7 mouse cellular contexts compared by ENCODE assay signal in the genomic region with DNA sequence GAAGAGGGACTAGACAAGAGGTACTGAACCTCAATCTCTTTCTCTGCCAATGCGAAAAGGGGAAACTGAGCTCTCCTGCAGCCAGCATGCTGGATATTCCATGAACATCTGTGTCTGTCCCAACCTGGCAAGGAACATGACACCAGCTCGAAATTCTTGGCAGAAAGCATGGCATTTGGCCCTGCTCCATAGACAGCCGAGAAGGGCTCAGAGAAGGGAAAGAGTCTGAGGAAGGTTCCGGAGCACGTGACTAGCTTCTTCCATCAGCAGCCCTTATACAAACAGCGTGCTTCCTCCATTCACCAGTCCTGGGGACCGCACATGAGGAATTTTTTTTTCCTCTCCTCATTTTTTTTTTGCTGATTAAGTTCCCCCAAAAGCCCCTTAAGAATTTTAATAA. TPM values are rescaled to one million over a fixed set of nuclear protein-coding genes. Genes with fewer than 3 reads are reported as not detected.
DNase-seq lines count a peak whose midpoint lies in the region; ATAC-seq and TF ChIP-seq lines count a peak whose summit lies in the region.

No protein-coding gene starts in this region.

- no peak for TF ChIP-seq CTCF in kidney, adult 2 months (conservative IDR thresholded peaks at IDR 0.05; ENCODE audit: insufficient read depth, insufficient read length, low read depth, low read length)
- TF ChIP-seq CTCF in C2C12 (IDR thresholded peaks at IDR 0.05; ENCODE audit: control insufficient read depth, insufficient read depth, insufficient read length), result no peak
- TF ChIP-seq CTCF in heart, postnatal 0 days (IDR thresholded peaks at IDR 0.05; ENCODE audit: low read depth), result no peak

- WGBS in kidney, adult 2 months, result 46% methylated on average over 7 of the region's 7 CpGs
- WGBS in heart, postnatal 0 days, result 37% methylated on average over 7 of the region's 7 CpGs

- H3K4me2 ChIP-seq in heart, postnatal 0 days (ENCODE audit: low read depth, low read length), result no peak overlapping the region

- no peak for TF ChIP-seq POLR2A in kidney, adult 2 months (IDR thresholded peaks at IDR 0.05; ENCODE audit: low read depth, low read length)

- no peak for TF ChIP-seq EP300 in heart, postnatal 0 days (IDR thresholded peaks at IDR 0.05; ENCODE audit: low read depth)

- no peaks in the 10 kb centered on the region for H3K9me3 ChIP-seq in heart, postnatal 0 days (replicated peaks; ENCODE audit: control insufficient read depth, low read length)

- peak; percentile 44 for DNase-seq in kidney, adult 2 months
- no peak for DNase-seq in kidney, adult 9 months
- DNase-seq in adrenal gland, postnatal 36 days, result peak; percentile 49 to 51
- peak; percentile 28 for DNase-seq in heart, postnatal 0 days (ENCODE audit: low spot score)
- DNase-seq in layer of hippocampus, postnatal 25 days (ENCODE audit: extremely low spot score in 1 of 2, low spot score in 1 of 2), result no peak

- H3K27me3 ChIP-seq in kidney, adult 2 months (replicated peaks; ENCODE audit: control insufficient read depth, insufficient read depth, low read length), result no peaks in the 10 kb centered on the region
- no peaks in the 10 kb centered on the region for H3K27me3 ChIP-seq in C2C12 (ENCODE audit: control insufficient read depth, insufficient read depth, insufficient read length)
- H3K27me3 ChIP-seq in heart, postnatal 0 days (ENCODE audit: control insufficient read depth, insufficient read depth, low read length), result no peaks in the 10 kb centered on the region

- H3K27ac ChIP-seq in kidney, adult 2 months (ENCODE audit: insufficient read depth, low read depth, low read length), result no peak overlapping the region
- H3K27ac ChIP-seq in heart, postnatal 0 days (ENCODE audit: low read depth), result no peak overlapping the region

- no peak for ATAC-seq in heart, postnatal 0 days (ENCODE audit: insufficient read depth, low read depth)
- ATAC-seq in granulocyte monocyte progenitor cell, adult 5-6 weeks (replicated peaks; ENCODE audit: poor library complexity, severe bottlenecking), result no peak

- H3K4me1 ChIP-seq in kidney, adult 2 months (ENCODE audit: control insufficient read depth, insufficient read depth, low read length), result no peaks in the 10 kb centered on the region
- H3K4me1 ChIP-seq in heart, postnatal 0 days (ENCODE audit: control insufficient read depth, insufficient read depth), result 0 out of 2 replicates have a peak, but pooled peaks cover 4% of the 10 kb centered on the region

- H3K79me2 ChIP-seq in C2C12 (ENCODE audit: control insufficient read depth, insufficient read depth), result no peaks in the 10 kb centered on the region

- no peak overlapping the region for H3ac ChIP-seq in C2C12 (ENCODE audit: control insufficient read depth, insufficient read length, low read depth)

- no peaks in the 10 kb centered on the region for H3K36me3 ChIP-seq in kidney, adult 2 months (ENCODE audit: control insufficient read depth, insufficient read depth, low read length)
- H3K36me3 ChIP-seq in C2C12 (ENCODE audit: control insufficient read depth, insufficient read depth), result no peaks in the 10 kb centered on the region
- no peaks in the 10 kb centered on the region for H3K36me3 ChIP-seq in heart, postnatal 0 days (replicated peaks; ENCODE audit: control insufficient read depth, insufficient read depth, low read length)

- no peak overlapping the region for H3K9ac ChIP-seq in heart, postnatal 0 days (replicated peaks; ENCODE audit: low read depth, low read length)

- no peak overlapping the region for H3K4me3 ChIP-seq in kidney, adult 2 months (ENCODE audit: insufficient read depth, low read depth, low read length)
- no peak overlapping the region for H3K4me3 ChIP-seq in C2C12 (ENCODE audit: insufficient read depth, poor library complexity, severe bottlenecking)
- no peak overlapping the region for H3K4me3 ChIP-seq in heart, postnatal 0 days (ENCODE audit: low read depth, low read length)

- H3K79me3 ChIP-seq in C2C12 (ENCODE audit: low read depth), result no peaks in the 10 kb centered on the region

TF ChIP-seq in C2C12, 6 proteins besides CTCF, POLR2A, EP300 and RAD21:
- peak; percentile 32 for TF ChIP-seq MAX (IDR thresholded peaks at IDR 0.05)
- peak; percentile 82 for TF ChIP-seq USF1 (IDR thresholded peaks at IDR 0.05; ENCODE audit: low read depth)
- no peak for TF ChIP-seq FOSL1 (IDR thresholded peaks at IDR 0.05; ENCODE audit: insufficient read depth, low read length, poor library complexity, severe bottlenecking)

RNA-seq across cellular contexts. Expression of gene Tsen2, which starts 9.8 kb away (rescaled TPM):
- polyA plus RNA-seq in kidney, adult 2 months (2012; rRNA removed), result 4.2 and 4.8 TPM in 2 replicates
- polyA plus RNA-seq in C2C12 (2012; fragmentation: generic; extraction: Trizol), result 16.8 TPM
- total RNA-seq in adrenal gland, postnatal 36 days (2021), result 10 to 100 TPM; 11.1 to 13.4 TPM
- 6.0 and 11.5 TPM in 2 replicates for total RNA-seq in heart, postnatal 0 days (2014; rRNA removed; ENCODE audit: low replicate concordance)
- 12.6 and 14.1 TPM in 2 replicates for polyA plus RNA-seq in heart, postnatal 0 days (2015; fragmentation: Nextera tagmentation; extraction: Ambion mirVana)
- 9.4 and 16.0 TPM in 2 replicates for total RNA-seq in granulocyte monocyte progenitor cell, adult 5-6 weeks (2014; fragmentation: Nextera tagmentation)
- total RNA-seq in granulocyte monocyte progenitor cell, adult 5-6 weeks (2017), result 23.1 and 24.3 TPM in 2 replicates
- 10 to 100 TPM; 24.8 to 25.5 TPM for total RNA-seq in layer of hippocampus, postnatal 25 days (2021)

RNA-seq across cellular contexts. Expression of gene Mkrn2os, which starts 57.8 kb away (rescaled TPM):
- 15.4 and 16.8 TPM in 2 replicates for polyA plus RNA-seq in kidney, adult 2 months (2012; rRNA removed)
- 0.01 TPM for polyA plus RNA-seq in C2C12 (2012; fragmentation: generic; extraction: Trizol)
- not detected for total RNA-seq in adrenal gland, postnatal 36 days (2021)
- not detected in 2 replicates for total RNA-seq in heart, postnatal 0 days (2014; rRNA removed; ENCODE audit: low replicate concordance)
- 0.37 and 0.44 TPM in 2 replicates for polyA plus RNA-seq in heart, postnatal 0 days (2015; fragmentation: Nextera tagmentation; extraction: Ambion mirVana)
- not detected in 2 replicates for total RNA-seq in granulocyte monocyte progenitor cell, adult 5-6 weeks (2014; fragmentation: Nextera tagmentation)
- not detected in 2 replicates for total RNA-seq in granulocyte monocyte progenitor cell, adult 5-6 weeks (2017)
- total RNA-seq in layer of hippocampus, postnatal 25 days (2021), result not detected

Comparison
In these comparisons a context has a peak if more than half of its experiments do, and no peak if none do; other contexts are left out.
1. DNase-seq: peak in kidney, adult 2 months (single experiment), adrenal gland, postnatal 36 days (2 of 2) and heart, postnatal 0 days (single experiment); none in kidney, adult 9 months (single experiment) and layer of hippocampus, postnatal 25 days (0 of 2).